Mouse (Mus musculus) kidney, adult 2 months (tissue): ENCODE data around the gene Mosmo.

Experiments used
- CTCF ChIP-seq: fragments of 200-500 bp; conservative IDR thresholded peaks from 2 replicates; pipeline ENCODE4 v1.5.1; 2011; ENCODE audit warnings: low read depth, mild to moderate bottlenecking, control low read depth, low read length, moderate library complexity, mixed read lengths; ENCODE audit not compliant: insufficient read depth, insufficient read length
- POLR2A ChIP-seq: fragments of 200-500 bp; IDR thresholded peaks from one replicate; pipeline ENCODE4 v1.6.1; 2011; ENCODE audit warnings: low read depth, low read length, control low read depth

GRCm38 (mm10) chr7:120693831-120694375, 16.5 kb downstream of the Mosmo start:
- no peak for TF ChIP-seq CTCF
- no peak for TF ChIP-seq POLR2A
